Mouse (Mus musculus): Measurements from ENCODE around the gene Atp2b4.

DNA sequence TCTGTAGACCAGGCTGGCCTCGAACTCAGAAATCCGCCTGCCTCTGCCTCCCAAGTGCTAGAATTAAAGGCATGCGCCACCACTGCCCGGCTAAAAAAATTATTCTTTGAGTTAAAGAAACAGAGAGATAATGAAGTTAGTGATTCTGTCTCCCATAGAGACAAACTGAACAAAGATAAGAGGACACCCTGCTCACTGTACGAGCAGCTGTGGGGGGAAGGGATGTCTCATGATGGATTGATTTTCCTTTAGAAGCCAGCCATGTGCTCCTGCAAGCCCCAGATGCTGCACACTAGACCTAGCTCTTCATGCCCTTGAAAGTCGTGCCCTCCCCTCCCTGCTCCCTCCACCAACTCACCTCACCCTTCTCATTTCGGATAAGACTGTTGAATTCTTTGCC, 72.5 kb downstream of the Atp2b4 start:
- TF ChIP-seq POLR2A (IDR thresholded peaks at IDR 0.05; ENCODE audit: borderline replicate concordance, extremely low read depth, low read depth, low read length) = no peak
- no peak for TF ChIP-seq CTCF (IDR thresholded peaks at IDR 0.05; ENCODE audit: insufficient read depth, low read length)

Data from lung, adult 2 months (tissue).